Mouse (Mus musculus): Measurements from ENCODE around the gene Spock1.

GRCm38 (mm10) chr13:57816276-57816675, 91.9 kb downstream of the Spock1 start:
- no peak for TF ChIP-seq CTCF (conservative IDR thresholded peaks at IDR 0.05; ENCODE audit: low read length)
- TF ChIP-seq POU5F1 (IDR thresholded peaks at IDR 0.05; ENCODE audit: borderline replicate concordance, low read length): no peak
- TF ChIP-seq NANOG (IDR thresholded peaks at IDR 0.05; ENCODE audit: borderline replicate concordance, low read length): no peak
